Mouse (Mus musculus): Measurements from ENCODE around the gene Tsen34.
"Not testable (repeated sequence)": the region's sequence is repeated elsewhere in the genome, so short reads cannot be mapped to it uniquely, and the experiment has no call there.

The Tsen34 gene

DNA sequence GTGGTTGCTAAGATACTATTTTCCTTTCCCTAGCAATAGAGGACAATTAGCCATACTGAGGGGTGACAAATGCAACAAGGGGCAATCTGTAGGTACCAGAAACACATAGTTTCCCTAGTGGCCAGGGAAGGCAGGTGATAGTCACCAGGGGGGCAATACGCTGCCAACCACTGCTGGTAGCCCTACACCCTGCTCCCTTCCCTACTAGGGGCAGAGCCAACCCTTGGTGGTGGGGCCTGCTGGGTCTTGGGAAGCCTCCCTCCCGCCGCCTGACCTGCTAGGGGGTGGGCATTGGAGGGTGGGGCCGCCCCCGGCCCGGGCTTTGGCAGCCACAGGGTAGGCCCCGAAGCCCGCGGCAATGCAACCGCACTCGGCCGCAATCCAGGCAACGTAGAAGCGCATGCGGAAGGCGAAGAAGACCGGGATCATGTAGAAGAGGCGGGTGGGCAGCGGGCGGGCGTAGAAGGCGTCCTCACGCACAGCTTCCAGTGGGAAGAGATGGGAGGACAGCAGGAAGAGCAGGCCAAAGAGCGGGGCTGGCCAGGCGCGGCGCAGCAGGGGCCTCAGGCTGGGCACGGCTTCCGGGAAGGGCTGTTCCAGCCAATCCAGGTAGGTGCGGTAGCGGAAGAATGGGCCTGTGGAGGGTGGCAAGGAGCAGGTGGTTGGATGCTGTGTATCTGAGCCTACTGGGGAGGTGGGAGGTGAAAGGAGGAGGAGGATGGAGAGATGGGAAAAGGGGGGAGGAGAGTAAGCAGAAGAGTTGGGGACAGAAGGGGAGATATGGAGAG, 7.1 kb upstream of the Tsen34 start:
- DNase-seq (ENCODE audit: low spot score in 2 of 2), result no peak

DNA sequence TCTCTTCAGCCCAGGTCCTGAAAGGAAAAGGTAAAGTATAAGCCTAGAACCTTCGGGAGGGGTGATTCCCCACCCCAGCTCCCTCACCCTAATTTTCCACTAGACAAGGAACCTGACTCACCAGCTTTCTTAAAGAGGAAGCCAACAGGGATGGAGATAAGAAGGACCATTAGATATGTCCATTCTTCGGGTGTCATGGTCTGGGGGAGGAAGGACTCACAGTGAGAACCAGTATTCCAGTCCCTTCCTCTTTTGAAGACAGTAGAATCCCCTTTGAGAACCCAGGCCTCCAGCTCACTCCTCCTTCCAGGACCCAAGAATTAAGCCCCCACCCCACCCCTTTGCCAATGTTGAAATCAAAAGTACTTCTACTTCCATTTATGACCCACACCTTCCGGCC, 744 bp upstream of the Tsen34 start:
- no peak for DNase-seq (ENCODE audit: low spot score in 2 of 2)

DNA sequence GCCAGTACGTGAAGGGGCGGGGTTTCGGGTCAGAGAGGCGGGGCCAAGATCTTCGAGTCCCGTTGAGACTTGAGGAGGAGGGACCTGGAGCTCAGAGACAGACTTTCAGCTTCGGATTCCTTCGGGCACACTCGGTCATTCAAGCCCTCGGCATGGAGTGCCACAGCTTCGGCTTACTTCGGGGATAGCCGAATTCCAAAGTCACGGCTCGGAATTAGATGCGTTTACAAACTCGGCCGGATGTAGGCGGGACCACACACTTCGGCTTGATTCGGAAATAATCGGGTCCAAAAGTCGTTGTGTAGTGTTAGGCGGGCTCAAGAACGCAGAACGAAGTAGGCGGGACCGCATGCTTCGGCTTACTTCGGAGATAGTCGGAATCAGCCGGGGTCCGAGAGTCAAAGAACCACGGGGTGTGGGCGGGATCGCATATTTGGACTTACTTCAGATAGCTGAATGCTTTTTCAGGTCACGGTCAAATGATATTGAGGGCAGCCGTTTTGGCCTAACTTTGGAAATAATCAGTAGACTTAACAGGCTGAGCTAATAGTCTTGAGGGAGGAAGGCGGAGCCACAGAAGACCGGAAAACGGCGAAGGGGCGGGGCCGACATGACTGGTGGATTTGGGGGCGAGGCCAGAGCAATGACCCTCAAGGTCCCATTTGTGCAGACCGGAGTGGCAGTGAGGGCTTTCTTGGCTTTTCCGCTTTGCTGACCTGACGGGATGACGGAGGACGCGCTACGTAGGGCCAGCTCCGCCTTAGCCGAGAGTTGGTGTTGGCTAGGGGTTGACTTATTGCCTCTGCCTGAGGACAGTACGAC, 535 bp downstream of the Tsen34 start, which contains the start of gene Mboat7:
TSS of gene Mboat7 (minus strand) at position 537 of the 822 bp plus-strand sequence.
- peak; percentile 96 to 98 for DNase-seq (ENCODE audit: low spot score in 2 of 2)

DNA sequence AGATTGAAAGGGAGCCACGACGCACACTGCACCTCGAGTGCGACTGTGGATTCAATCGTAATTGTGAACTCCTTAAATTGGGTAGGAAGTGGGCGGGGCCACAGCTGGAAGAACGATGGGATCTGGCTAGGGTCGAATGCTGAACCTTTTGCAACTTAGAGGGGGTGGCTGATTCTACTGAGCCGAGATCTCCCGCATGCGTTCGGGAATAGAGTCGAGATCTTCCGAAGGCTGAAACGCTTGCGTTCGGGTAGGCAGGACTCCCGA, 1.1 kb downstream of the Tsen34 start:
- DNase-seq (ENCODE audit: low spot score in 2 of 2), result no peak

DNA sequence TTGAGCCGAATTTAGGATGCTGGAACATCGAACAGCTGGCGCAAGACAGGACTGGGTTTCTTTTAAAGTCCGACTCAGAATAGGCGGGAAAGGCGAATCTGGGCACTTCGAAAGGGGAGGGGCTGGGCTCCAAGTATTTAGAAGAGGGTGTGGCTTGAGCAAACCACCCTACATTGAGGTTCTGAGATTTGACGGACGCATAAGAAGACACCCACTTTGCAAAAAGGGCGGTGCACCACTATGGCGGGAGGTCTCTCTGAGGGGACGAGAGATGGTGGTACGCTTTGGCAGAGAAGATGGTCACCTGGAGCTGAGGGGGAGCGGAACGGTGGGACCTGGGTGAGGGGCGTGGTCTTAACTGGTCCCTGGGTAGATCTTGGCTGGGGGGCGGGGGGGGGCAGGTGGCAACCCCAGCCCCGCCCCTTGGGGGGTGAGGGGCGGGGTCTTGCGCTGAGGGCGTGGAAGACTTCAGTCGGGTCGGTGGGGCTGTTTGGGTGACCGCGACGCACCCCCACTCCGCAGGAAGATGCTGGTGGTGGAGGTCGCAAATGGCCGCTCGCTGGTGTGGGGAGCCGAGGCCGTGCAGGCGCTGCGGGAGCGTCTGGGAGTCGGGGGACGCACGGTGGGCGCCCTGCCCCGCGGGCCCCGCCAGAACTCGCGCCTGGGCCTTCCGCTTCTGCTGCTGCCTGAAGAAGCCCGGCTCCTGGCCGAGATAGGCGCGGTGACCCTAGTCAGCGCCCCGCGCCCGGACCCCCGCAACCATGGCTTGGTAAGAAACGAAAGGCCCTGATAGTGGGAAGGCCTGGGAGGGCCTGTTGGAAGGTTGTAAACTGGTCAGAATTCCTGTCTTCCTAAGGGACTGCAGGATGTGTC, 1.6 kb downstream of the Tsen34 start:
- DNase-seq (ENCODE audit: low spot score in 2 of 2), result peak; percentile 77 to 78

DNA sequence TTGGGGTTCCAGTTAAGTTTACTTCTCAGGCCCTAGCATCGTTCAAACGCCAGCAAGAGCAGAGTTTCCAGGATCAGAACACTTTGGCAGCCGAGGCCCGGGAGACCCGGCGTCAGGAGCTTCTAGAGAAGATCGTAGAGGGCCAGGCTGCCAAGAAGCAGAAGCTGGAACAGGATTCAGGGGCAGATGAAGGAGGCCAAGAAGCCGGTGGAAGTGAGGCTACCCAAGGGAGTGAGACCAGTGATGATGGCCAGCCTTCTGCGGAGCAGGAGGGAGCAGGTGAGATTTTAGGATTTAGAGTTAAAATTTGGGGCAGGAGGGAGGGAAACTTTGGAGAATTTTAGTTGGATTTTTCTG, 2.3 kb downstream of the Tsen34 start:
- peak in 1 of 2 experiments; percentile 39 for DNase-seq (ENCODE audit: low spot score in 2 of 2)

DNA sequence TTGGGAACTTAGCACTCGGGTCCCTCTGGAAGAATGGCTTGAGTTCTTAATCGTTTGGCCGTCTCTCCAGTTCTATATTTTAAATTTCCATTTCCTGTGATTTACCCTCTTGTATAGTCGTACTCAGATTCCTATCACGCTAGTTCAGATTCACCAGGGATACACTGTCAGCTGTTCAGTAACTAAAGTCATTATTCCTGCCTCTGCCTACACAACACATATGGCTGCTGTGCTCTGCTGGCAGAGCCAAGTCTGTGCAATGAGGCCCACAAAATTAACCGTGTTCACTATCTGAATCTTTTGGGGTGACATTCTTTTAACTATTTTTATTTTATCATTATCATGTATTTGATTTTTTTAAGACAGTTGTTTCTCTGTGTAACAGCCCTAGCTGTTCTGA, 5.8 kb downstream of the Tsen34 start:
- DNase-seq (ENCODE audit: low spot score in 2 of 2), result no peak

DNA sequence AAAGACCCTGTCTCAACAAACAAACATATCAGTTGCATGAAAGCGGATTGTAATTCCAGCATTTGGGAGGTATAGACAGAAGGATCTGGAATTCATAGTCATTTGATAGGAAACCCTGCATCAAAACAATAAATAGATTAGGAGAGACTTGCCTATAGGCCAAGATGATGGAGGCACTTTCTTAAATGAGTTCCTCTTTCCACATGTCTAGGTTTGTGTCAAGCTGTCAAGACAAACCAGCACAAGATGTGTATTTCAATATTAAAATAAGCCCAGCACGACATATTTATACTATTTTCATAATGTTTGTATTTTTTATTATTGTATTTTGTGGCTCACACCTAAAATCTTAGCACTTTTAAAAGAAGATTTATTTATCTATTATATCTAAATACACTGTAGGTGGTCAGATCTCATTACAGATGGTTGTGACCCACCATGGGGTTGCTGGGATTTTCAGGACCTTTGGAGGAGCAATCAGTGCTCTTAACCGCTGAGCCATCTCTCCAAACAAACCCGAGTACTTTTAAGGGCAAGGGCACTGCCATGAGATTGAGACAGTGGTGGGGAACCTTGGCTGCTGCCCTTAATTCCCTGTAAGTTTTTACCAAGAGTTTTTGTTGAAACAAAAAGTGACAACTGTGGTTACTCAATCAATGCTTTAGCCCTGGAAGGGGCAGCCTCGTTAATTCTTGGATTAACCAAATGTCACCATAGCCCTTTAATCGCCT, 10.7 kb downstream of the Tsen34 start:
- DNase-seq (ENCODE audit: low spot score in 2 of 2), result no peak

DNA sequence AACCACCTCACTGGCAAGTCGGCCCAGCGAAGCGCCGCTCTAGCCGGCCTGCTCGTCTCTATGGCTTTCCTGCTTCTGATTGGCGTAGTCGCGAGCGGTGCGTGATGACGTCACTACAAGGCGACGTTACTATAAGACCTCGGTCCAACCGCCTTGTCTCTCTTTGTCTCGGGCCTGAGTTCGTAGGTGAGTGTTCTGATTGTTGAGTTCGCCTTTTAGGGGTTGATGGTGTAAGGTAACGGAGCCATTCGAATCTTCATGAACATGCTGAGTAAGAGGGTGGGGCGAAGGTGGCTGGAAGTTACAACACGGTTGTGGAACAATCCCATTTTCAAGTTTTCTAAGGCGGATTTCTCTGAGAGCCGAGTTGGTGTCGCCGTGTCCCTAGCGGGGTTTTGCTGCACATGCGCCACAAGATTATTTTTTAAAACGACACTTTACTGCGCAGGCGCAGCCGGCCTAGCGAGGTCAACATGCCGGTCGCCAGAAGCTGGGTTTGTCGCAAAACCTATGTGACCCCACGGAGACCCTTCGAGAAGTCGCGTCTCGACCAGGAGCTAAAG, 11.3 kb downstream of the Tsen34 start, which contains the start of gene Rps9:
TSS of gene Rps9 (plus strand) at position 115 of the 563 bp plus-strand sequence.
- DNase-seq (ENCODE audit: low spot score in 2 of 2), result peak; percentile 96

DNA sequence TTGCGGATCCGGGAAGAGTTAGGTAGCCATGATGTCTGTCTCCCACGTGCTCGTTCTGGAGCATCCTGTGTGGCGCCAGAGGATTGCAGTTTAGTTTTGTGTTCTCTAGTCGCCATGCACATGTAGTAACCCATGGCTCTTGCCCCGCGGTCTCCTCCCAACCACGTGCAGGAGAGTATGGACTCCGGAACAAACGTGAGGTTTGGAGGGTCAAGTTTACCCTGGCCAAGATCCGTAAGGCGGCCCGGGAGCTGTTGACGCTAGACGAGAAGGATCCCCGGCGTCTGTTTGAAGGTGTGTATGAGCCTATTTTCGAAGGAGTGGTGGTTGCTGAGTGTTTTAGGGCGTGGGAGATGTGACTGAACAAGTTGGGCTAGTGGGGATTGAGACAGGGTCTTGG, 11.8 kb downstream of the Tsen34 start:
- no peak for DNase-seq (ENCODE audit: low spot score in 2 of 2)

DNA sequence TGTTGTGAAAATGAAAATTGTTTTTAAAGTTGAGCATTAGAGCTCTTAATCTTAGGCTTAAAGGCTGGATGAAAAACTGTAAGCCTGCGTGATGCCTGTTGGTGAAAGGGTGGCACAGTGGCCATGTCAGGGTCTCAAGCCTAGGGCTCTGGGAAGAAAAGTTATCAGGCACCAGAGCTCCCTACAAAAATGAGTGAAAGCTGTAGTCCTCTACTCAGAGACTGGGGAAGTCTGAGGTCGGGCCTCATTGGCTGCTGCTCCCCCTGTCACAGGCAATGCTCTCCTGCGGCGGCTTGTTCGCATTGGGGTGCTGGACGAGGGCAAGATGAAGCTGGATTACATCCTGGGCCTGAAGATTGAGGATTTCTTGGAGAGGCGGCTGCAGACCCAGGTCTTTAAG, 12.8 kb downstream of the Tsen34 start:
- DNase-seq (ENCODE audit: low spot score in 2 of 2), result not testable (repeated sequence)

DNA sequence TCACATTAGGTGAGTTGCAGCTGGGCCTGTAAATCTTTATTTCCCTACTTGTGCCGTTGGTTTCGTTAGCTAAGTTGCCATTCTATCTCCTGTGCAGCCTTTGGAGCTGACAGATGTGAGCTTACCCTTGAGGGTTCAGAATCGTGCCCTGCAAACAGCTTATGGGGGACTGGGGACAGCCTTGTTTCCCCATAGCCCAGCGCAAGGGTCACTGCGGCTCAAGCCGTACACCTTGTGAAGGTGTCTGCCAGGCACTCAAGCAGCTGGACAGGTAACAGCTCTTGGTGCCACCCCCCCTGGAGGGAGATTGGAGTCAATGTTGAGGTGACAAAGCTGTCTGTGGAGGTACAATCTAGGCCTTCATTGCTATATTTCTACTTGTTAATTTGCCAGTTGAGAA, 13.2 kb downstream of the Tsen34 start:
- DNase-seq (ENCODE audit: low spot score in 2 of 2), result no peak

DNA sequence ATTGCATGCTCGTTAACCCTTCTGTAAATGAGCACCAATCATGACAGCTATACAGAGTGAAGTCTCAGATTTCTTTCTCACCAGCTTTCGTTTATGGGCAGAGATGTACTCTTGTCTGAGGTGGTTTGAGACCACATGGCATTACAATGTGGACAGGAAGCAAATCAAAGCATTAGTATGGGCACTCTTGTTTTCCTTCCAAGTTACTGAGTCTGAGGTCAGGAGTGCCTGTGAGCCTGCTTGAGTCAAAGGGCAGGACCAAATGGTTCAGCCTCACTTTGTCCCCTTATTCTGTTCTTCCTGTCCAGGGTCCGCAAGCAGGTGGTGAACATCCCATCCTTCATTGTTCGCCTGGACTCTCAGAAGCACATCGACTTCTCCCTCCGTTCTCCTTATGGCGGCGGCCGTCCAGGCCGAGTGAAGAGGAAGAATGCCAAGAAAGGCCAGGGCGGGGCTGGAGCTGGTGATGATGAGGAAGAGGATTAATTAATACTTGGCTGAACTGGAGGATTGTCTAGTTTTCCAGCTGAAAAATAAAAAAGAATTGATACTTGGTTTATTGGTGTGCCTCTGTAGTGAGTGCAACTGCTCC, 13.8 kb downstream of the Tsen34 start:
- DNase-seq (ENCODE audit: low spot score in 2 of 2), result peak in 1 of 2 experiments; percentile 15

DNA sequence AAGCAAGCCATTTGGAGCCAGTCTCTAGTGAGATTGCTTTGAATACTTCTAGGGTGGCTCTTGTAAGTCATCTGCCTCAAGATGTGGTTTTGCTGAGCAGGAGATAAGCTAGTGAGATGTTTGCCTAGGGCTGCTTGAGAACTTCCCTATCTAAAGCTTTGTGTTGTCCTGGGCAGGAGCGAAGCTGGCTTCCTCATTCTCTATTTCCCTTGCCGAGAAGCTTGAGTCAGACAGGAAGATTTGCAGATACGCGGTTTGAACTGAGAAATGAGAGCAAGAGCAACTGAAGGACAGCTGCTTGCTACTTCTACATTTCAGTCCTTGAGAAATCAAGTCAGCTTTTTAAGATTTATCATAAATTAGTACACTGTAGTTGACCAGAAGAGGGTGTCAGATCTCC, 14.4 kb downstream of the Tsen34 start:
- DNase-seq (ENCODE audit: low spot score in 2 of 2), result peak; percentile 34 to 55

DNA sequence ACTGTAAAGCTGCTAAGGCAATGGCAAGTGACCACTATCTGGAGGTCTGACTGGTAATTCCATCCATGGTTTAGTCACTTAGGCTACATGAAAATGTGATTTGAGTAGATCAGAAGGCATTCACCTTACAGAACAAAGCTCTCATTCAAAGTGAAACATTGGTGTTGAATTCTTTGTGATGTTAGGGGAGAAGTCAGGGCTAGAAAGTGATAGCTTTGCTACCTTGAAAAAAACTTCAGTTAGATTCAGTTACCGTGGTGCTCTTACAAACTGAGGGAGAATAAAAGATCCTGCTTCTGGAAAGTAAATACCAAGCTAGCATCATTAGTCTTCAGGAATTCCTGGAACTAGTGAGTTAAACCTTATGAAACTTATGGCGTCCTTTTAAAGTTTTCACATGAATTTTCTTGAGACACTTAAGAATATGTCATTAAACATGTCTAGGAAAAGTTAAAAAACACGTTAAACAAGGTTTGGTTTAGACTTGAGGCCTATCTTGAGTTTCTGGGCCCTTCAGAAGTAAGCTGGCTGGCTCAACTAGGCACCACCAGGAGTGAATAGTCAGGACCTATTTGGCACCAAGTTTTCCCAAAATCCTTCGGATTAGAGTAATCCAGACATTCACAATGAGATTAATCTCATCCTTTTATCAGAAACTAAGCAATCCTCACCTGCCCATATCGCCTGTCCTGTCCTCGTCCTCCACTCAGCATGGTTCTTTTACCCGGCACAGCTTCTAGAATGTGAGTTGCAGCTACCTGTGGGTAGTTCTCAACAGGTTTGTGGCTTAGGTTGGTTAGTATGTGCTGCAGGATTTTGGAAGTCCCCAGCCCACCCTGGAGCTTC, 15.1 kb downstream of the Tsen34 start:
- no peak for DNase-seq (ENCODE audit: low spot score in 2 of 2)

DNA sequence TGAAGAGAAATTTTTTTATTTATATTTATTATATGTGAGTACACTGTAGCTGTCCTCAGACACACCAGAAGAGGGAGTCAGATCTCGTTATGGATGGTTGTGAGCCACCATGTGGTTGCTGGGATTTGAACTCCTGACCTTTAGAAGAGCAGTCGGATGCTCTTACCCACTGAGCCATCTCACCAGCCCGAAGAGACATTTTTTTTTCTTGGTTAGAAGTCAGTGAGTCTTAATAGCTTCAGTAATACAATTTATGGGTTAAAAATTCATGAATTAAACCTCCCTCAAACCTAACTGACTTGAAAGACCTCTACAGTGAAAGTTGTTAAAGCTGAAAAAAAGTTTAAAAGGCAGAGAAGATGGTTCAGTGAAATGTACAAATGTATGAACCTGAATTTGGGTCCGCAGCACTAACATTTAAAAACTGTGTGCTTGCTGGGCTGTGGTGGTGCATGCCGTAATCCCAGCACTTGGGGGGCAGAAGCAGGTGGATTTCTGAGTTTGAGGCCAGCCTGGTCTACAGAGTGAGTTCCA, 15.9 kb downstream of the Tsen34 start:
- not testable (repeated sequence) for DNase-seq (ENCODE audit: low spot score in 2 of 2)

DNA sequence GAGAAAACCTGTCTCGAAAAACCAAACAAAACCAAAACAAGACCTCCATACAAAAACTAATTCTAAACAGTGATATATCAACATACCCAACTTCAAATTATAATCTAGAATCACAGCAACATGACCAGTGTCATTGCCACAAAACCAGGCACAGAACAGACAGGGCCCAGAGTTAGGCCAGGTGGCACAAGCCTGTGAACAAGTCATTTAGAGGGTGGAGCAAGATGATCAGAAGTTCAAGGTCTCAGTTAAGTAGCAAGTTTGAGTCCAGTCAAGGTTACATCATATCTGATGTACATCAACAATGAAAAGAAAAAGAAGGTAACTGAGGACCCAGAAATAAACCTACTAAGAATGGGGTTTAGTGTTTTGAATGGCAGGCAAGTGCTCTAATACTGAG, 16.3 kb downstream of the Tsen34 start:
- no peak for DNase-seq (ENCODE audit: low spot score in 2 of 2)

DNA sequence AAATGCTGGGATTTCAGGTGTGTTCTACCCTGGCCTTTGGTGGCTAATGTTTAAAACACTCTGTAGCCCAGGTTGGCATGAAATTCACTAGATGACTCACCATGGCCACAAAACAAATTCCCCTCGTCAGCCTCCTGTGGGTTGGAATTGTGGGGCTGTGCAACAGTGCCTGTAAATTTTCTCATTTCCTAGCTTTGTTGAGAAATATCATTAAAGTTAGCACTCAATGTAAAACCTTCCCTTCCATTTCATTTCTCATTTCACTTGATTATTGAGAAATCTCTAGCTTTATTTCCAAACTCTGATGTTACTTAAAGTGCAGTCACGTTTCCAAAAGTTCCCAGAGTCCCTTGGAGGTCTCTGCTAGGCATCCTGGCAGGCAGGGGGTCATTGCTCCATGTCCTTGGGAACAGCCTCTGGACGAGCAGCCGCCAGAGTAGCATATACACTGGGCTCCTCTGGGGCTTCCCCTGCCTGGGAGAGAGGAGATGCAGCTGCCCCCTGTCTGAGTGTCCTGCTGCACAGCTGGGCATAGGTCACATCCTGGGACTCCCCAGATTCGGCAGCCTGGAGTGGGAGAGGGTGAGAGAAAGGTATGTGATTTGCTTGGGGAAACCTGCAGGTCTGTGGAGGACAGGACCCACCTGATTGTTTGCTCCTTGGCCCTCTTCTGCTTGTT, 19.7 kb downstream of the Tsen34 start:
- DNase-seq (ENCODE audit: low spot score in 2 of 2), result no peak

DNA sequence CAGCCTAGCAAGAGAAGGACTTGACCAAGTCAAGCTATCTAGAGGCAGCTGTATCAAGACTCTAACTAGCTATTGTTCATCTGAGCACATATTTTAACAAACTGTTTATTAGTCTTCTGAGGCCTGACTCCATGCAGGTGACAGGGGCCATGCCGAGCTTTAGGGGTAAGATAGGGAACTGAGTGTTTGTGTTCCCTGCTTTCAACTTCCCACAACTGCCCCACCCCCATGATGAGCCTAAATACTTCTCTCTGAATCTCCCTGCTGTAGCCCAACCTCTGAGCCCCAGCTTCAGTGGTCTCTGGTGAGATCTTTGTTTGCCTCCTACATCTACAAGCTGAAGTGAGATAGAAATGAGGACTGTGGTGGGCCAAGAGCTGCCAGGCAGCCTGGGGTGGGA, 22.6 kb downstream of the Tsen34 start:
- DNase-seq (ENCODE audit: low spot score in 2 of 2), result no peak
